Mouse (Mus musculus) myocyte (in vitro differentiated cells): ENCODE measurements around the gene H1f0.

ENCODE experiments used
- CEBPB ChIP-seq: IDR thresholded peaks from 2 replicates; pipeline ENCODE4 v1.6.1; 2011; ENCODE audit warnings: mild to moderate bottlenecking, moderate library complexity; ENCODE audit not compliant: poor library complexity, insufficient read depth, severe bottlenecking
- E2F4 ChIP-seq: IDR thresholded peaks from one replicate; pipeline ENCODE4 v1.6.1; 2011; ENCODE audit warnings: mild to moderate bottlenecking, control low read depth, moderate library complexity; ENCODE audit not compliant: insufficient read depth
- MAX ChIP-seq: IDR thresholded peaks from one replicate; pipeline ENCODE4 v1.6.1; 2011; ENCODE audit warnings: low read depth, mild to moderate bottlenecking, control low read depth
- MYOG ChIP-seq, 3 experiments: IDR thresholded peaks; one replicate each; pipeline ENCODE4 v1.6.1; 2011; ENCODE audit warnings: control low read depth in 2 of 3, low read depth in 2 of 3, mild to moderate bottlenecking in 2 of 3; ENCODE audit not compliant: insufficient read length in 2 of 3, control insufficient read depth in 1 of 3, insufficient read depth in 1 of 3
- POLR2A ChIP-seq: IDR thresholded peaks from one replicate; pipeline ENCODE4 v1.6.1; 2011; ENCODE audit warnings: low read depth, mild to moderate bottlenecking, control low read depth, moderate library complexity; ENCODE audit not compliant: insufficient read length
- POLR2AphosphoS2 ChIP-seq: IDR thresholded peaks from one replicate; pipeline ENCODE4 v1.6.1; 2011; ENCODE audit warnings: low read depth, control low read depth; ENCODE audit not compliant: insufficient read length
- SRF ChIP-seq: IDR thresholded peaks from one replicate; pipeline ENCODE4 v1.6.1; 2011; ENCODE audit warnings: low read depth; ENCODE audit not compliant: control insufficient read depth, insufficient read length
- TCF12 ChIP-seq: IDR thresholded peaks from one replicate; pipeline ENCODE4 v1.6.1; 2011; ENCODE audit warnings: mild to moderate bottlenecking, control low read depth; ENCODE audit not compliant: poor library complexity, insufficient read depth, severe bottlenecking
- USF1 ChIP-seq: IDR thresholded peaks from one replicate; pipeline ENCODE4 v1.6.1; 2011; ENCODE audit warnings: low read depth, mild to moderate bottlenecking, control low read depth, moderate library complexity

GRCm38 (mm10) chr15:79002036-79002435 lies 26.2 kb upstream of the H1f0 start:
- TF ChIP-seq MAX: no peak
- TF ChIP-seq POLR2A: no peak
- TF ChIP-seq POLR2AphosphoS2: no peak
- no peak for TF ChIP-seq E2F4
- no peak for TF ChIP-seq MYOG (IDR thresholded peaks at IDR 0.05; ENCODE audit: control insufficient read depth in 1 of 3, insufficient read depth in 1 of 3, insufficient read length in 2 of 3, low read depth in 2 of 3)
- no peak for TF ChIP-seq USF1
- TF ChIP-seq TCF12: no peak
- TF ChIP-seq CEBPB: no peak
- TF ChIP-seq SRF: no peak
